Mouse (Mus musculus): ENCODE measurements around the gene A830031A19Rik. TPM values are rescaled to one million over a fixed set of nuclear protein-coding genes. Genes with fewer than 3 reads are reported as not detected.
A peak's percentile ranks its signal among the peaks of the same experiment; 100 is the strongest.

Gene A830031A19Rik
- not detected in 2 replicates for polyA plus RNA-seq (2015; fragmentation: Nextera tagmentation; extraction: Ambion mirVana)

- Histone ChIP-seq H3K36me3 (no peaks in the 10 kb centered on the region), H3K9me3 (no peaks in the 10 kb centered on the region), H3K4me3 (peak within 1 kb of the TSS; percentile 81), H3K4me1 (replicated peaks) (peaks cover 25% of the 10 kb centered on the region), H3K27ac (replicated peaks) (peak within 1 kb of the TSS; percentile 99), H3K27me3 (no peaks in the 10 kb centered on the region), H3K4me2 (peak within 1 kb of the TSS; percentile 78), H3K9ac (peak within 1 kb of the TSS; percentile 98)
- ATAC-seq (ENCODE audit: low read depth) = no peak
- WGBS = under 1% methylated on average over 11 of the region's 11 CpGs
These were observed at the start of gene A830031A19Rik for GRCm38 (mm10) chr11:24074634-24075104. TSS of gene A830031A19Rik (minus strand) at chr11:24075054.

- Histone ChIP-seq H3K4me3 (no peak overlapping the region), H3K9ac (no peak overlapping the region), H3K27ac (replicated peaks) (no peak overlapping the region), H3K27me3 (no peaks in the 10 kb centered on the region), H3K36me3 (peaks cover 5% of the 10 kb centered on the region; the same call in 1 of the 2 replicates), H3K4me1 (replicated peaks) (peaks cover 86% of the 10 kb centered on the region), H3K9me3 (no peaks in the 10 kb centered on the region), H3K4me2 (no peak overlapping the region)
- ATAC-seq (ENCODE audit: low read depth) = no peak
- 90% methylated on average over 2 of the region's 2 CpGs for WGBS
These were observed 49.1 kb upstream of the A830031A19Rik start for GRCm38 (mm10) chr11:24123991-24124390.

- ATAC-seq (ENCODE audit: low read depth) = no peak
- Histone ChIP-seq H3K4me1 (replicated peaks) (peaks cover 89% of the 10 kb centered on the region), H3K27me3 (no peaks in the 10 kb centered on the region), H3K36me3 (peaks cover 5% of the 10 kb centered on the region; the same call in 1 of the 2 replicates), H3K9ac (no peak overlapping the region), H3K9me3 (no peaks in the 10 kb centered on the region), H3K4me3 (no peak overlapping the region), H3K4me2 (no peak overlapping the region), H3K27ac (replicated peaks) (no peak overlapping the region)
- 81% methylated on average over 7 of the region's 7 CpGs for WGBS
These were observed 48.0 kb upstream of the A830031A19Rik start for GRCm38 (mm10) chr11:24122899-24123298.

GRCm38 (mm10) chr11:24121136-24121535, 46.3 kb upstream of the A830031A19Rik start:
- Histone ChIP-seq H3K9me3 (no peaks in the 10 kb centered on the region), H3K36me3 (peaks cover 17% of the 10 kb centered on the region), H3K4me1 (replicated peaks) (peaks cover 90% of the 10 kb centered on the region), H3K9ac (no peak overlapping the region), H3K27ac (replicated peaks) (no peak overlapping the region), H3K4me2 (no peak overlapping the region), H3K27me3 (no peaks in the 10 kb centered on the region), H3K4me3 (no peak overlapping the region)
- ATAC-seq (ENCODE audit: low read depth) = no peak
- 82% methylated on average over 9 of the region's 9 CpGs for WGBS

GRCm38 (mm10) chr11:24116582-24117318, 41.9 kb upstream of the A830031A19Rik start:
- H3K4me1 ChIP-seq (replicated peaks) = peaks cover 95% of the 10 kb centered on the region
- no peak for ATAC-seq (ENCODE audit: low read depth)

GRCm38 (mm10) chr11:24116041-24116440, 41.2 kb upstream of the A830031A19Rik start:
- H3K27ac ChIP-seq (replicated peaks) = no peak overlapping the region
- peaks cover 17% of the 10 kb centered on the region for H3K36me3 ChIP-seq
- no peak overlapping the region for H3K4me3 ChIP-seq
- H3K4me2 ChIP-seq = no peak overlapping the region
- H3K4me1 ChIP-seq (replicated peaks) = peaks cover 95% of the 10 kb centered on the region
- H3K27me3 ChIP-seq = no peaks in the 10 kb centered on the region
- no peak overlapping the region for H3K9ac ChIP-seq
- ATAC-seq (ENCODE audit: low read depth) = no peak
- WGBS = 89% methylated on average over 2 of the region's 2 CpGs
- H3K9me3 ChIP-seq = no peaks in the 10 kb centered on the region

More at GRCm38 (mm10) chr11:24116582-24117318, 41.9 kb upstream of the A830031A19Rik start:
- no peak overlapping the region for H3K27ac ChIP-seq (replicated peaks)
- 90% methylated on average over 7 of the region's 7 CpGs for WGBS
- H3K4me3 ChIP-seq = no peak overlapping the region
- no peak overlapping the region for H3K9ac ChIP-seq
- H3K4me2 ChIP-seq = no peak overlapping the region
- no peaks in the 10 kb centered on the region for H3K27me3 ChIP-seq
- H3K9me3 ChIP-seq = no peaks in the 10 kb centered on the region
- peaks cover 17% of the 10 kb centered on the region for H3K36me3 ChIP-seq

GRCm38 (mm10) chr11:24115017-24115752, 40.3 kb upstream of the A830031A19Rik start:
- Histone ChIP-seq H3K9ac (no peak overlapping the region), H3K9me3 (no peaks in the 10 kb centered on the region), H3K27me3 (no peaks in the 10 kb centered on the region), H3K4me1 (replicated peaks) (peaks cover 95% of the 10 kb centered on the region), H3K4me2 (no peak overlapping the region), H3K4me3 (no peak overlapping the region), H3K36me3 (peaks cover 12% of the 10 kb centered on the region), H3K27ac (replicated peaks) (no peak overlapping the region; the same call in 1 of the 2 replicates)
- 71% methylated on average over 12 of the region's 12 CpGs for WGBS
- ATAC-seq (ENCODE audit: low read depth) = no peak

GRCm38 (mm10) chr11:24111720-24112119, 36.9 kb upstream of the A830031A19Rik start:
- Histone ChIP-seq H3K4me3 (no peak overlapping the region), H3K27me3 (no peaks in the 10 kb centered on the region)
- 51% methylated on average over 6 of the region's 6 CpGs for WGBS

GRCm38 (mm10) chr11:24110113-24110512, 35.3 kb upstream of the A830031A19Rik start:
- no peak overlapping the region; the same call in 1 of the 2 replicates for H3K27ac ChIP-seq (replicated peaks)

More at GRCm38 (mm10) chr11:24111720-24112119, 36.9 kb upstream of the A830031A19Rik start:
- Histone ChIP-seq H3K9ac (no peak overlapping the region), H3K27ac (replicated peaks) (no peak overlapping the region), H3K9me3 (no peaks in the 10 kb centered on the region), H3K4me1 (replicated peaks) (peaks cover 91% of the 10 kb centered on the region), H3K36me3 (0 out of 2 replicates have a peak, but pooled peaks cover 1% of the 10 kb centered on the region), H3K4me2 (no peak overlapping the region)
- ATAC-seq (ENCODE audit: low read depth) = no peak

GRCm38 (mm10) chr11:24109388-24109787, 34.5 kb upstream of the A830031A19Rik start:
- H3K36me3 ChIP-seq = no peaks in the 10 kb centered on the region
- peaks cover 79% of the 10 kb centered on the region for H3K4me1 ChIP-seq (replicated peaks)
- 94% methylated on average over 3 of the region's 3 CpGs for WGBS
- ATAC-seq (ENCODE audit: low read depth) = no peak
- H3K27me3 ChIP-seq = no peaks in the 10 kb centered on the region
- no peak overlapping the region for H3K9ac ChIP-seq
- no peak overlapping the region for H3K4me3 ChIP-seq
- no peaks in the 10 kb centered on the region for H3K9me3 ChIP-seq
- no peak overlapping the region for H3K4me2 ChIP-seq
- H3K27ac ChIP-seq (replicated peaks) = no peak overlapping the region; the same call in 1 of the 2 replicates

More at GRCm38 (mm10) chr11:24110113-24110512, 35.3 kb upstream of the A830031A19Rik start:
- Histone ChIP-seq H3K27me3 (no peaks in the 10 kb centered on the region), H3K9ac (no peak overlapping the region), H3K4me2 (no peak overlapping the region), H3K4me3 (no peak overlapping the region), H3K9me3 (no peaks in the 10 kb centered on the region), H3K36me3 (no peaks in the 10 kb centered on the region), H3K4me1 (replicated peaks) (peaks cover 82% of the 10 kb centered on the region)
- ATAC-seq (ENCODE audit: low read depth) = no peak
- 66% methylated on average over 2 of the region's 2 CpGs for WGBS

- WGBS = 78% methylated on average over 3 of the region's 3 CpGs
- no peak for ATAC-seq (ENCODE audit: low read depth)
- no peak overlapping the region for H3K4me3 ChIP-seq
- no peak overlapping the region for H3K27ac ChIP-seq (replicated peaks)
- H3K9me3 ChIP-seq = no peaks in the 10 kb centered on the region
- H3K36me3 ChIP-seq = no peaks in the 10 kb centered on the region
- H3K4me1 ChIP-seq (replicated peaks) = peaks cover 79% of the 10 kb centered on the region
- H3K9ac ChIP-seq = no peak overlapping the region
- no peaks in the 10 kb centered on the region for H3K27me3 ChIP-seq
- no peak overlapping the region for H3K4me2 ChIP-seq
These were observed 34.1 kb upstream of the A830031A19Rik start for GRCm38 (mm10) chr11:24108974-24109373.

GRCm38 (mm10) chr11:24107414-24107813, 32.6 kb upstream of the A830031A19Rik start:
- H3K9ac ChIP-seq = no peak overlapping the region
- no peaks in the 10 kb centered on the region for H3K9me3 ChIP-seq
- H3K4me3 ChIP-seq = no peak overlapping the region
- no peak overlapping the region for H3K4me2 ChIP-seq
- H3K27me3 ChIP-seq = no peaks in the 10 kb centered on the region
- ATAC-seq (ENCODE audit: low read depth) = no peak
- no peak overlapping the region for H3K27ac ChIP-seq (replicated peaks)
- peaks cover 79% of the 10 kb centered on the region for H3K4me1 ChIP-seq (replicated peaks)
- H3K36me3 ChIP-seq = no peaks in the 10 kb centered on the region
- 74% methylated on average over 5 of the region's 5 CpGs for WGBS

Data from neural tube, embryonic 13.5 days (tissue).